Mouse (Mus musculus) c-Kit-negative CD71-positive TER-119-positive erythroid progenitor cells, embryonic 14.5 days (primary cell): ENCODE results near the gene Rab3ip.

ENCODE experiments used
- DNase-seq: peaks from one replicate; pipeline ENCODE4 v3.0.0-alpha.2; 2013; ENCODE audit warnings: low read depth, low spot score

Rab3ip gene

GRCm38 (mm10) chr10:116957867-116958551, 7.4 kb upstream of the Rab3ip start:
- DNase-seq, result no peak

- DNase-seq, result no peak
Observed at GRCm38 (mm10) chr10:116956483-116957158, 6.1 kb upstream of the Rab3ip start.

GRCm38 (mm10) chr10:116955191-116955590, 4.6 kb upstream of the Rab3ip start:
- DNase-seq, result no peak

GRCm38 (mm10) chr10:116950886-116951285, 317 bp upstream of the Rab3ip start:
- no peak for DNase-seq

GRCm38 (mm10) chr10:116949111-116950008, 1.2 kb downstream of the Rab3ip start:
- no peak for DNase-seq

GRCm38 (mm10) chr10:116948414-116948813, 2.2 kb downstream of the Rab3ip start:
- no peak for DNase-seq

GRCm38 (mm10) chr10:116944940-116945339, 5.6 kb downstream of the Rab3ip start:
- no peak for DNase-seq

GRCm38 (mm10) chr10:116944144-116944543, 6.4 kb downstream of the Rab3ip start:
- DNase-seq, result no peak

- DNase-seq, result no peak
Observed at GRCm38 (mm10) chr10:116943025-116943424, 7.5 kb downstream of the Rab3ip start.

- no peak for DNase-seq
Observed at GRCm38 (mm10) chr10:116935028-116935427, 15.5 kb downstream of the Rab3ip start.

GRCm38 (mm10) chr10:116933794-116934193, 16.8 kb downstream of the Rab3ip start:
- no peak for DNase-seq

- no peak for DNase-seq
Observed at GRCm38 (mm10) chr10:116932418-116932817, 18.2 kb downstream of the Rab3ip start.

GRCm38 (mm10) chr10:116931497-116932179, 18.9 kb downstream of the Rab3ip start:
- DNase-seq, result no peak

- no peak for DNase-seq
Observed at GRCm38 (mm10) chr10:116930936-116931335, 19.6 kb downstream of the Rab3ip start.

GRCm38 (mm10) chr10:116930506-116930905, 20.1 kb downstream of the Rab3ip start:
- DNase-seq, result no peak

- DNase-seq, result no peak
Observed at GRCm38 (mm10) chr10:116928826-116929225, 21.7 kb downstream of the Rab3ip start.

- no peak for DNase-seq
Observed at GRCm38 (mm10) chr10:116926428-116927113, 24.0 kb downstream of the Rab3ip start.

- no peak for DNase-seq
Observed at GRCm38 (mm10) chr10:116923651-116924495, 26.7 kb downstream of the Rab3ip start.

- no peak for DNase-seq
Observed at GRCm38 (mm10) chr10:116922161-116922560, 28.4 kb downstream of the Rab3ip start.

- no peak for DNase-seq
Observed at GRCm38 (mm10) chr10:116921416-116921815, 29.2 kb downstream of the Rab3ip start.
